Mouse (Mus musculus) embryonic fibroblast, embryonic 13.5 days (primary cell): Measurements from ENCODE around the gene Clcn6.

Experiments used
- CTCF ChIP-seq: IDR thresholded peaks from 2 replicates; pipeline ENCODE4 v1.5.1; 2011; ENCODE audit warnings: mild to moderate bottlenecking, control low read depth, low read length, moderate library complexity, borderline replicate concordance; ENCODE audit not compliant: insufficient read depth
- POLR2A ChIP-seq: IDR thresholded peaks from 2 replicates; pipeline ENCODE4 v1.6.1; 2011; ENCODE audit warnings: low read depth, mild to moderate bottlenecking, control low read depth, low read length, moderate library complexity

- TF ChIP-seq CTCF = no peak
- no peak for TF ChIP-seq POLR2A
Measured at GRCm38 (mm10) chr4:148011332-148011731, 27.3 kb downstream of the Clcn6 start.
